Mouse (Mus musculus): ENCODE measurements around the gene B4galnt3. TPM values are rescaled to one million over a fixed set of nuclear protein-coding genes. Genes with fewer than 3 reads are reported as not detected.

Gene B4galnt3
- polyA plus RNA-seq, 1 experiment from 2014 or later = not detected

GRCm38 (mm10) chr6:120243250-120243649 lies 51.1 kb downstream of the B4galnt3 start:
- Histone ChIP-seq H3K9me3 (ENCODE audit: control insufficient read depth, low read length) (no peaks in the 10 kb centered on the region), H3K36me3 (ENCODE audit: control insufficient read depth, insufficient read depth, low read length) (no peaks in the 10 kb centered on the region), H3K4me2 (replicated peaks; ENCODE audit: low read depth, low read length) (no peak overlapping the region), H3K27ac (ENCODE audit: low read depth, low read length) (no peak overlapping the region), H3K4me1 (replicated peaks; ENCODE audit: control insufficient read depth, insufficient read depth, low read length) (no peaks in the 10 kb centered on the region), H3K4me3 (ENCODE audit: low read depth, low read length) (no peak overlapping the region), H3K9ac (ENCODE audit: low read depth, low read length) (no peak overlapping the region), H3K27me3 (ENCODE audit: control insufficient read depth, insufficient read depth, low read length) (no peaks in the 10 kb centered on the region)
- WGBS = 86% methylated on average over 8 of the region's 8 CpGs
- DNase-seq (ENCODE audit: low spot score) = no peak
- ATAC-seq (ENCODE audit: low FRiP score) = no peak

DNA sequence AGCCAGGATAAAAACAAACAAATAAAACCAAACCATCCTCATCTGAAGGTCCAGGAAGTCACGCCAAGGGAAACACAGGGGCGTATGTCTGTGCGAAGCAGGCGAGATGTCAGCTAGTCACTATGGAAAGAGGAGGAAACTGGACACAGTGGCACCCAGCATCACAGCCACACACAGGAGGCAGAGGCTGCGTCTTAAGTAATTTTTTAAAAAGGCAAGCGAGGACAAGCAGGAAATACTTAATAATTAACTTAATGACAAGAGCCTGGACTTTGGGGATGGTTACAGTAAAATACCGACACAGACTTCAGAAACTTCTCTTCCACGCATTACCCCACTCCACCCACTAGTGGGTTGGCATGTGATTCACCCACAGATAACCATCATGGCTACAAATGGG lies 51.8 kb downstream of the B4galnt3 start:
- no peak overlapping the region for H3K4me2 ChIP-seq (replicated peaks; ENCODE audit: low read depth, low read length)
- no peaks in the 10 kb centered on the region for H3K36me3 ChIP-seq (ENCODE audit: control insufficient read depth, insufficient read depth, low read length)
- no peak for ATAC-seq (ENCODE audit: low FRiP score)
- H3K9me3 ChIP-seq (ENCODE audit: control insufficient read depth, low read length) = no peaks in the 10 kb centered on the region
- H3K27ac ChIP-seq (ENCODE audit: low read depth, low read length) = no peak overlapping the region
- H3K4me1 ChIP-seq (replicated peaks; ENCODE audit: control insufficient read depth, insufficient read depth, low read length) = no peaks in the 10 kb centered on the region
- no peaks in the 10 kb centered on the region for H3K27me3 ChIP-seq (ENCODE audit: control insufficient read depth, insufficient read depth, low read length)
- H3K4me3 ChIP-seq (ENCODE audit: low read depth, low read length) = no peak overlapping the region
- 91% methylated on average over 8 of the region's 8 CpGs for WGBS
- H3K9ac ChIP-seq (ENCODE audit: low read depth, low read length) = no peak overlapping the region
- no peak for DNase-seq (ENCODE audit: low spot score)

GRCm38 (mm10) chr6:120241453-120241852 lies 52.9 kb downstream of the B4galnt3 start:
- no peak overlapping the region for H3K4me3 ChIP-seq (ENCODE audit: low read depth, low read length)
- no peaks in the 10 kb centered on the region for H3K27me3 ChIP-seq (ENCODE audit: control insufficient read depth, insufficient read depth, low read length)
- ATAC-seq (ENCODE audit: low FRiP score) (no peak), DNase-seq (ENCODE audit: low spot score) (no peak)
- no peak overlapping the region for H3K27ac ChIP-seq (ENCODE audit: low read depth, low read length)
- H3K36me3 ChIP-seq (ENCODE audit: control insufficient read depth, insufficient read depth, low read length) = no peaks in the 10 kb centered on the region
- H3K9ac ChIP-seq (ENCODE audit: low read depth, low read length) = no peak overlapping the region
- no peaks in the 10 kb centered on the region for H3K9me3 ChIP-seq (ENCODE audit: control insufficient read depth, low read length)
- no peak overlapping the region for H3K4me2 ChIP-seq (replicated peaks; ENCODE audit: low read depth, low read length)
- 91% methylated on average over 12 of the region's 12 CpGs for WGBS
- H3K4me1 ChIP-seq (replicated peaks; ENCODE audit: control insufficient read depth, insufficient read depth, low read length) = no peaks in the 10 kb centered on the region

DNA sequence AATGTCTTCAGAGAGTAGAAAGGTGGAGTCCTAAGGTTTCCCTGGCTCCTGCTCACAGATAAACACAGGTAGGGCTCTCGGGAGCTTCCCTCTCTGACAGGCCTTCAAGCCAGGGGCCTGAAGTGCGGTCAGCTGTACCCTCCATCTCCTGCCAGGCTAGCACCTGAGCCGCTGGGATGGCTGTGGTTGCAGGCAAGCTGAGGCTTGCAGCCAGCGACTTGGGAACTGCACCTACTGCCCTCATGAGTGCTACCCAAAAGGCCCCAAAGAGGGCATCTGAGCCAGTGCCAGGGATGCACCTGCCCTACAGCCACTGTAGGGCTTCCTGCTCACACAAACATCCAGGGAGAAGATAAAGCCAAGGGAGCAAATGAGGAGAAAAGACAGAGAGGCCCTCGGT lies 53.9 kb downstream of the B4galnt3 start:
- Histone ChIP-seq H3K36me3 (ENCODE audit: control insufficient read depth, insufficient read depth, low read length) (no peaks in the 10 kb centered on the region), H3K9ac (ENCODE audit: low read depth, low read length) (no peak overlapping the region), H3K4me3 (ENCODE audit: low read depth, low read length) (no peak overlapping the region), H3K27ac (ENCODE audit: low read depth, low read length) (no peak overlapping the region), H3K9me3 (ENCODE audit: control insufficient read depth, low read length) (no peaks in the 10 kb centered on the region), H3K27me3 (ENCODE audit: control insufficient read depth, insufficient read depth, low read length) (no peaks in the 10 kb centered on the region), H3K4me2 (replicated peaks; ENCODE audit: low read depth, low read length) (no peak overlapping the region), H3K4me1 (replicated peaks; ENCODE audit: control insufficient read depth, insufficient read depth, low read length) (no peaks in the 10 kb centered on the region)
- ATAC-seq (ENCODE audit: low FRiP score) (no peak), DNase-seq (ENCODE audit: low spot score) (no peak)
- WGBS = 84% methylated on average over 5 of the region's 5 CpGs

- no peak for ATAC-seq (ENCODE audit: low FRiP score)
- Histone ChIP-seq H3K4me1 (replicated peaks; ENCODE audit: control insufficient read depth, insufficient read depth, low read length) (no peaks in the 10 kb centered on the region), H3K36me3 (ENCODE audit: control insufficient read depth, insufficient read depth, low read length) (no peaks in the 10 kb centered on the region), H3K9me3 (ENCODE audit: control insufficient read depth, low read length) (no peaks in the 10 kb centered on the region), H3K27me3 (ENCODE audit: control insufficient read depth, insufficient read depth, low read length) (no peaks in the 10 kb centered on the region), H3K9ac (ENCODE audit: low read depth, low read length) (no peak overlapping the region), H3K4me2 (replicated peaks; ENCODE audit: low read depth, low read length) (no peak overlapping the region), H3K27ac (ENCODE audit: low read depth, low read length) (no peak overlapping the region), H3K4me3 (ENCODE audit: low read depth, low read length) (no peak overlapping the region)
- DNase-seq (ENCODE audit: low spot score) = no peak
- WGBS = 54% methylated on average over 7 of the region's 7 CpGs
Observed at GRCm38 (mm10) chr6:120235874-120236273, 58.5 kb downstream of the B4galnt3 start.

DNA sequence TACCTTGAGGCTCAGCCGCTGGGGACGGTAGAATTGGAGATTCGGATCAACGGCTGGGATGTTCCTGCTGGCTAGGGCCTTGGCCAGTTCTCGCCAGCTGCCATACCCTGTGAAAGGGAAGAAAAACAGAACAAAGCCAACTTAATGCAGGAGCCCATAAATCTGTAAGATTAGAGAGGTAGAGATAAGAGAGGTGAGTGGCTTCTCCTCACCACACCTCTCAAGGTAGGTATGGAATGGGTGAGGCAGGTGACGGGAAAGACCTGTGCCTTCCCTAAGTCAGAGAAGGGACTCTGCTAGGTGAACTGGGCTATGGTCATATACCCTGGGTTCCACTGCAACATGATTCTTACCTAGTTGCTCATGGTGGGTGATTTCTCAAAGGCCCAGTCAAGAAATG lies 61.5 kb downstream of the B4galnt3 start:
- ATAC-seq (ENCODE audit: low FRiP score) (no peak), DNase-seq (ENCODE audit: low spot score) (no peak)
- Histone ChIP-seq H3K9me3 (ENCODE audit: control insufficient read depth, low read length) (no peaks in the 10 kb centered on the region), H3K9ac (ENCODE audit: low read depth, low read length) (no peak overlapping the region), H3K36me3 (ENCODE audit: control insufficient read depth, insufficient read depth, low read length) (no peaks in the 10 kb centered on the region), H3K4me1 (replicated peaks; ENCODE audit: control insufficient read depth, insufficient read depth, low read length) (no peaks in the 10 kb centered on the region), H3K27ac (ENCODE audit: low read depth, low read length) (no peak overlapping the region), H3K27me3 (ENCODE audit: control insufficient read depth, insufficient read depth, low read length) (no peaks in the 10 kb centered on the region), H3K4me3 (ENCODE audit: low read depth, low read length) (no peak overlapping the region), H3K4me2 (replicated peaks; ENCODE audit: low read depth, low read length) (no peak overlapping the region)
- WGBS = 92% methylated on average over 6 of the region's 6 CpGs

DNA sequence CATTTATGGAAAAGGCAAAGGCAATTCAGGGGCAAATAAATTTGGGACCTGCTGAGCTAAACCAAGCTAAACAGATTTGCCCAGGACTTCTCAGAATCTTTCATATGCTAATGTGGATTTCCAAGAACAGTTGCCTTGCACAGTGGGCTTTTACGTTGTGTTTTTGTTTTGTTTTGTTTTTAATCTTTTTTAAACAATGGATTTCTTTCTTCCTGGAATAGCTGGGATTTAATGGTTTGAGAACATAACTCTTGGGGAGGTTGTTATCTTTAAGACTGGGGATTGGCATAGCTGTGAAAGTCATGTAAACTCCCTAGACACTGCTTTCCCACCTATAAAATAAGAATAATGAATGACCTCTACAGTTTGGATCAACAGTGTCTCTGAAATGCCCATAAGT lies 63.9 kb downstream of the B4galnt3 start:
- Histone ChIP-seq H3K9ac (ENCODE audit: low read depth, low read length) (no peak overlapping the region), H3K36me3 (ENCODE audit: control insufficient read depth, insufficient read depth, low read length) (no peaks in the 10 kb centered on the region), H3K9me3 (ENCODE audit: control insufficient read depth, low read length) (no peaks in the 10 kb centered on the region), H3K27me3 (ENCODE audit: control insufficient read depth, insufficient read depth, low read length) (no peaks in the 10 kb centered on the region), H3K27ac (ENCODE audit: low read depth, low read length) (no peak overlapping the region), H3K4me1 (replicated peaks; ENCODE audit: control insufficient read depth, insufficient read depth, low read length) (no peaks in the 10 kb centered on the region; the same call in 1 of the 2 replicates), H3K4me3 (ENCODE audit: low read depth, low read length) (no peak overlapping the region), H3K4me2 (replicated peaks; ENCODE audit: low read depth, low read length) (no peak overlapping the region)
- ATAC-seq (ENCODE audit: low FRiP score) = no peak
- DNase-seq (ENCODE audit: low spot score) = no peak
- WGBS = 48% methylated on average over 1 of the region's 1 CpGs

- H3K36me3 ChIP-seq (ENCODE audit: control insufficient read depth, insufficient read depth, low read length) = no peaks in the 10 kb centered on the region
- no peak overlapping the region for H3K4me2 ChIP-seq (replicated peaks; ENCODE audit: low read depth, low read length)
- no peaks in the 10 kb centered on the region for H3K27me3 ChIP-seq (ENCODE audit: control insufficient read depth, insufficient read depth, low read length)
- DNase-seq (ENCODE audit: low spot score) (no peak), ATAC-seq (ENCODE audit: low FRiP score) (no peak)
- H3K9me3 ChIP-seq (ENCODE audit: control insufficient read depth, low read length) = no peaks in the 10 kb centered on the region
- WGBS = 79% methylated on average over 7 of the region's 7 CpGs
- H3K4me3 ChIP-seq (ENCODE audit: low read depth, low read length) = no peak overlapping the region
- no peak overlapping the region for H3K9ac ChIP-seq (ENCODE audit: low read depth, low read length)
- H3K4me1 ChIP-seq (replicated peaks; ENCODE audit: control insufficient read depth, insufficient read depth, low read length) = no peaks in the 10 kb centered on the region; the same call in 1 of the 2 replicates
- H3K27ac ChIP-seq (ENCODE audit: low read depth, low read length) = no peak overlapping the region
Observed at GRCm38 (mm10) chr6:120229806-120230205, 64.6 kb downstream of the B4galnt3 start.

GRCm38 (mm10) chr6:120227068-120227467 lies 67.3 kb downstream of the B4galnt3 start:
- no peak overlapping the region for H3K9ac ChIP-seq (ENCODE audit: low read depth, low read length)
- 93% methylated on average over 7 of the region's 7 CpGs for WGBS
- ATAC-seq (ENCODE audit: low FRiP score) (no peak), DNase-seq (ENCODE audit: low spot score) (no peak)
- H3K4me2 ChIP-seq (replicated peaks; ENCODE audit: low read depth, low read length) = no peak overlapping the region
- no peaks in the 10 kb centered on the region; the same call in 1 of the 2 replicates for H3K4me1 ChIP-seq (replicated peaks; ENCODE audit: control insufficient read depth, insufficient read depth, low read length)
- H3K27ac ChIP-seq (ENCODE audit: low read depth, low read length) = no peak overlapping the region
- no peaks in the 10 kb centered on the region for H3K9me3 ChIP-seq (ENCODE audit: control insufficient read depth, low read length)
- H3K27me3 ChIP-seq (ENCODE audit: control insufficient read depth, insufficient read depth, low read length) = no peaks in the 10 kb centered on the region
- H3K36me3 ChIP-seq (ENCODE audit: control insufficient read depth, insufficient read depth, low read length) = no peaks in the 10 kb centered on the region
- no peak overlapping the region for H3K4me3 ChIP-seq (ENCODE audit: low read depth, low read length)
